Mouse (Mus musculus) thymus, adult 2 months (tissue): ENCODE results near the gene Cog5. TPM values are rescaled to one million over a fixed set of nuclear protein-coding genes. Genes with fewer than 3 reads are reported as not detected.

Experiments
- DNase-seq: peaks from one replicate; pipeline ENCODE4 v3.0.0; 2021
- H3K27ac ChIP-seq: fragments of 200-500 bp; 2 replicates; pipeline ENCODE4 v1.5.1; 2012; ENCODE audit warnings: low read length, control low read depth; ENCODE audit not compliant: control insufficient read depth, insufficient read depth
- H3K27me3 ChIP-seq: fragments of 200-500 bp; 2 replicates; pipeline ENCODE4 v1.6.1; 2012; ENCODE audit warnings: mild to moderate bottlenecking, low read length, moderate library complexity, mixed read lengths; ENCODE audit not compliant: control insufficient read depth, insufficient read depth
- H3K36me3 ChIP-seq: fragments of 200-500 bp; 2 replicates; pipeline ENCODE4 v1.6.1; 2012; ENCODE audit warnings: mild to moderate bottlenecking, low read length, moderate library complexity; ENCODE audit not compliant: control insufficient read depth, insufficient read depth
- H3K4me1 ChIP-seq: fragments of 200-500 bp; replicated peaks from 2 replicates; pipeline ENCODE4 v1.6.1; 2012; ENCODE audit warnings: low read length; ENCODE audit not compliant: control insufficient read depth, insufficient read depth
- H3K4me3 ChIP-seq: fragments of 200-500 bp; 2 replicates; pipeline ENCODE4 v1.5.1; 2012; ENCODE audit warnings: mild to moderate bottlenecking, low read length, control low read depth, moderate library complexity; ENCODE audit not compliant: control insufficient read depth, insufficient read depth
- CTCF ChIP-seq: fragments of 200-500 bp; IDR thresholded peaks from 2 replicates; pipeline ENCODE4 v1.5.1; 2012; ENCODE audit warnings: mild to moderate bottlenecking, control low read depth, low read length, moderate library complexity, borderline replicate concordance; ENCODE audit not compliant: control insufficient read depth, poor library complexity, insufficient read depth; ENCODE audit errors: extremely low read depth
- POLR2A ChIP-seq: fragments of 200-500 bp; IDR thresholded peaks from 2 replicates; pipeline ENCODE4 v1.6.1; 2012; ENCODE audit warnings: mild to moderate bottlenecking, low read length, control low read depth, moderate library complexity; ENCODE audit not compliant: control insufficient read depth, poor library complexity, insufficient read depth; ENCODE audit errors: extremely low read depth
- WGBS: fragments of 180-500 bp; shearing (Covaris S2); methylation state at CpG from one replicate; pipeline ENCODE4 v1.1.7; 2018; 5-methylcytosine and 5-hydroxymethylcytosine counted together
- polyA plus RNA-seq: library from polyadenylated mRNA; depleted of rRNA; stranded (reverse); fragments of >200 nt; gene quantifications from 2 replicates; pipeline ENCODE4 v1.2.3, GENCODE M21; 2012

Gene Cog5
- polyA plus RNA-seq, 1 experiment: 40.6 TPM

- H3K4me3 ChIP-seq: no peak overlapping the region
- H3K36me3 ChIP-seq: no peaks in the 10 kb centered on the region
- 96% methylated on average over 3 of the region's 3 CpGs for WGBS
- TF ChIP-seq POLR2A (no peak), CTCF (no peak)
- H3K27ac ChIP-seq: no peak overlapping the region
- peaks cover 2% of the 10 kb centered on the region; the same call in 1 of the 2 replicates for H3K4me1 ChIP-seq
- no peak for DNase-seq
- no peaks in the 10 kb centered on the region for H3K27me3 ChIP-seq
These were observed 199.4 kb downstream of the Cog5 start for GRCm38 (mm10) chr12:31854039-31854438.

DNA sequence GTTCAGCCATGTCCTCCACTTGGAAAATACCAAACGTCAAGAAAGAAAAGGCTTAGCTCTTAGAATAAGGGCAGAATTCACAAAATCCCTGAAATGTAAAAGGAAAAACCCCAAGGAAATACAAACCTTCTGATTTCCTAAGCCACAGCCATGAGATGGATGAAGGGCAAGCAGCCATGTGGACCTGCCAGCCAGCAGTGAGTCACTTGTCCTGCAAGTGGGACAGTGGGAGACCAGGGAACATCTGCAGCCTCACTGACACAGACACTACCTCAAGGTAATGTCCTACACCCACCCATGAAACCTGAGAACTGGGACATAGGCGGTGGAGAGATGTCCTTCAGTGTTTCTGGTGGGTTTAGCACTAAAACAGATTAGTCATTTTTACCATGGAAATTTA lies 200.1 kb downstream of the Cog5 start:
- WGBS: 96% methylated on average over 2 of the region's 2 CpGs
- Histone ChIP-seq H3K36me3 (no peaks in the 10 kb centered on the region), H3K4me3 (no peak overlapping the region), H3K27me3 (no peaks in the 10 kb centered on the region), H3K27ac (no peak overlapping the region), H3K4me1 (peaks cover 2% of the 10 kb centered on the region; the same call in 1 of the 2 replicates)
- TF ChIP-seq POLR2A: no peak
- TF ChIP-seq CTCF: no peak
- DNase-seq: no peak

DNA sequence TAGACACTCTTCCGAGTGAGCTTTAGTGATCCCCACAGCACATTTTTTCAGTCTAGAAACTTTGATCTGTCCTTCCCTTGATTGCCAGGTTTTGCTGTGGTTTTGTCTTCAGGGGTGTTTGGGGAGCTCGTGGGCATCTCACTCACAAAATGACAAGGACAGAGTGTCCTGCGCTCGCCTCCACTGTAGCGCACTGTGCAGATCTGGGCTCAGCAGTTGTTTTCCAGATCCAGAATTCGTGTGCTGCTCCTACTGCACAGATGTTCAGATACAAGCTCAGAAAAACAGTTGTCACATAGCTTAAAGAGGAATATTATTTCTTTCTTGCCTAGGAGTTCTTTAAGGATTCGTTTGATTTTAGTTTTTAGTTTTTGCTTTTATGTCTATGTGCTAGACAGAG lies 203.1 kb downstream of the Cog5 start:
- H3K36me3 ChIP-seq: no peaks in the 10 kb centered on the region
- DNase-seq: no peak
- no peaks in the 10 kb centered on the region for H3K27me3 ChIP-seq
- no peak overlapping the region for H3K27ac ChIP-seq
- H3K4me1 ChIP-seq: peaks cover 2% of the 10 kb centered on the region; the same call in 1 of the 2 replicates
- 82% methylated on average over 7 of the region's 7 CpGs for WGBS
- no peak overlapping the region for H3K4me3 ChIP-seq
- TF ChIP-seq CTCF: no peak
- TF ChIP-seq POLR2A: no peak

- WGBS: 46% methylated on average over 16 of the region's 16 CpGs
- Histone ChIP-seq H3K36me3 (no peaks in the 10 kb centered on the region), H3K27me3 (no peaks in the 10 kb centered on the region), H3K4me1 (no peaks in the 10 kb centered on the region), H3K4me3 (no peak overlapping the region), H3K27ac (no peak overlapping the region)
- no peak for TF ChIP-seq CTCF
- TF ChIP-seq POLR2A: no peak
- no peak for DNase-seq
These were observed 208.2 kb downstream of the Cog5 start for GRCm38 (mm10) chr12:31862668-31863538.

GRCm38 (mm10) chr12:31876775-31877174 lies 222.1 kb downstream of the Cog5 start:
- peaks cover 3% of the 10 kb centered on the region; the same call in 1 of the 2 replicates for H3K4me1 ChIP-seq
- WGBS: 96% methylated on average over 4 of the region's 4 CpGs
- no peaks in the 10 kb centered on the region for H3K36me3 ChIP-seq
- no peak for TF ChIP-seq POLR2A
- TF ChIP-seq CTCF: no peak
- H3K27ac ChIP-seq: no peak overlapping the region
- no peak for DNase-seq
- no peaks in the 10 kb centered on the region for H3K27me3 ChIP-seq
- H3K4me3 ChIP-seq: no peak overlapping the region

GRCm38 (mm10) chr12:31882736-31883135 lies 228.1 kb downstream of the Cog5 start:
- Histone ChIP-seq H3K4me1 (no peaks in the 10 kb centered on the region), H3K36me3 (peaks cover 11% of the 10 kb centered on the region), H3K4me3 (no peak overlapping the region), H3K27me3 (no peaks in the 10 kb centered on the region), H3K27ac (no peak overlapping the region)
- 100% methylated on average over 1 of the region's 1 CpGs for WGBS
- TF ChIP-seq POLR2A (no peak), CTCF (no peak)
- no peak for DNase-seq

DNA sequence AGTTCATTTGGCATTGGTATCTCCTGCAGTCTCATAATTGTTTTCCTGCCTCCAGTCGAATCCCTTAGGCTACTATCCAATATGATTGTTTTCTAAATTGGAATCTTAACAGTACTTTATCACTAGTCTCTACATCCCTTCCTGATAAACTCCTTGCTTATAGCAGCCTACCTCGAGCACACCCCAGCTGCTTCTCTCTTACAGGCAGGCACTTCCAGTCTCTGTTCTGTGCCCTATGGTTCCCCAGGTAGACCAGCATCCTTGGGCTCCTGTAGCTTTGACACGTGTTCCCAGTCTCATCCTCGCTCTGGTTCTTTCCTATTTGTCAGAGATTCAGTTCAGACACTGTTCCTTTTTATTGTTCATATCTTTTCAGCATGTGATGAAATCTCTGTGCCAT lies 229.7 kb downstream of the Cog5 start:
- H3K36me3 ChIP-seq: peaks cover 11% of the 10 kb centered on the region
- H3K4me1 ChIP-seq: no peaks in the 10 kb centered on the region
- no peak overlapping the region for H3K27ac ChIP-seq
- no peak for TF ChIP-seq CTCF
- no peak for TF ChIP-seq POLR2A
- no peak overlapping the region for H3K4me3 ChIP-seq
- 98% methylated on average over 4 of the region's 4 CpGs for WGBS
- no peaks in the 10 kb centered on the region for H3K27me3 ChIP-seq
- no peak for DNase-seq
